14 mouse cellular contexts compared by ENCODE assay signal in genomic region chr4:87803313-87803712, GRCm38 (mm10).
DNase-seq lines count a peak whose midpoint lies in the region; ATAC-seq and TF ChIP-seq lines count a peak whose summit lies in the region.
"Had no signal": no experiment of that assay in that cellular context is flagged by ENCODE, and none has a peak within 500 bp of the region (broad histone marks: within the 10 kb centered on the region; RNA-seq: fewer than 3 reads in every experiment).

No protein-coding gene starts in this region.

- no peak for TF ChIP-seq CTCF in liver, embryonic 14.5 days (IDR thresholded peaks at IDR 0.05; ENCODE audit: low read depth)

- no peak for DNase-seq in heart, embryonic 10.5 days (ENCODE audit: low spot score)
- DNase-seq in heart, postnatal 4 days, result no peak
- DNase-seq in right cerebral cortex, adult 18-20 months, result peak; percentile 38
- DNase-seq in right cerebral cortex, postnatal 4 days, result no peak
- DNase-seq in liver, embryonic 14.5 days (ENCODE audit: low read depth in 3 of 3, low spot score in 3 of 3), result no peak
- DNase-seq: cerebellum, adult 11-12 months; heart, postnatal 36 days had no signal

- WGBS in heart, embryonic 10.5 days, result 52% methylated on average over 3 of the region's 3 CpGs
- 60% methylated on average over 3 of the region's 3 CpGs for WGBS in liver, embryonic 14.5 days (ENCODE audit: insufficient replicate concordance)
- WGBS in intestine, embryonic 15.5 days, result 71% methylated on average over 3 of the region's 3 CpGs
- 85% methylated on average over 3 of the region's 3 CpGs for WGBS in forebrain, embryonic 16.5 days

- no peaks in the 10 kb centered on the region for H3K9me3 ChIP-seq in heart, embryonic 10.5 days
- H3K9me3 ChIP-seq in liver, embryonic 14.5 days (ENCODE audit: control insufficient read depth, low read length), result no peaks in the 10 kb centered on the region
- no peaks in the 10 kb centered on the region for H3K9me3 ChIP-seq in intestine, embryonic 15.5 days
- no peaks in the 10 kb centered on the region for H3K9me3 ChIP-seq in forebrain, embryonic 16.5 days (ENCODE audit: control insufficient read depth, low read length)
- H3K9me3 ChIP-seq: forebrain, embryonic 10.5 days; G1E; midbrain, embryonic 10.5 days; neural tube, embryonic 15.5 days had no signal

- H3K36me3 ChIP-seq in heart, embryonic 10.5 days, result no peaks in the 10 kb centered on the region
- H3K36me3 ChIP-seq in liver, embryonic 14.5 days (replicated peaks; ENCODE audit: control insufficient read depth, insufficient read depth, low read depth), result no peaks in the 10 kb centered on the region
- no peaks in the 10 kb centered on the region for H3K36me3 ChIP-seq in intestine, embryonic 15.5 days
- no peaks in the 10 kb centered on the region for H3K36me3 ChIP-seq in forebrain, embryonic 16.5 days (ENCODE audit: control insufficient read depth, insufficient read depth)
- H3K36me3 ChIP-seq: forebrain, embryonic 10.5 days; G1E; midbrain, embryonic 10.5 days; neural tube, embryonic 15.5 days had no signal

- no peak for TF ChIP-seq EP300 in liver, embryonic 14.5 days (IDR thresholded peaks at IDR 0.05; ENCODE audit: low read depth)

- H3K4me3 ChIP-seq in heart, embryonic 10.5 days, result peak overlapping the region; percentile 43; the same call in 1 of the 2 replicates
- peak overlapping the region; percentile 69 to 74; a peak in 3 of 4 replicates for H3K4me3 ChIP-seq in liver, embryonic 14.5 days (ENCODE audit: insufficient read depth in 1 of 2, low read depth in 2 of 2, low read length in 2 of 2)
- no peak overlapping the region for H3K4me3 ChIP-seq in intestine, embryonic 15.5 days (replicated peaks)
- no peak overlapping the region for H3K4me3 ChIP-seq in forebrain, embryonic 16.5 days (replicated peaks; ENCODE audit: low read length)
- H3K4me3 ChIP-seq: forebrain, embryonic 10.5 days; midbrain, embryonic 10.5 days; neural tube, embryonic 15.5 days had no signal

- H3K4me2 ChIP-seq in liver, embryonic 14.5 days (ENCODE audit: low read depth), result peak overlapping the region; percentile 85
- no peak overlapping the region for H3K4me2 ChIP-seq in intestine, embryonic 15.5 days (replicated peaks)
- no peak overlapping the region for H3K4me2 ChIP-seq in forebrain, embryonic 16.5 days (ENCODE audit: low read length)
- H3K4me2 ChIP-seq: neural tube, embryonic 15.5 days had no signal

- no peaks in the 10 kb centered on the region for H3K27me3 ChIP-seq in heart, embryonic 10.5 days (ENCODE audit: insufficient read depth, poor library complexity, severe bottlenecking)
- no peaks in the 10 kb centered on the region for H3K27me3 ChIP-seq in liver, embryonic 14.5 days (ENCODE audit: control insufficient read depth, insufficient read depth, low read length)
- H3K27me3 ChIP-seq in intestine, embryonic 15.5 days (replicated peaks), result no peaks in the 10 kb centered on the region
- no peaks in the 10 kb centered on the region for H3K27me3 ChIP-seq in forebrain, embryonic 16.5 days (replicated peaks; ENCODE audit: control insufficient read depth, insufficient read depth, low read length)
- H3K27me3 ChIP-seq: neural tube, embryonic 15.5 days had no signal

- peaks cover 32% of the 10 kb centered on the region for H3K4me1 ChIP-seq in heart, embryonic 10.5 days
- peaks cover 47 to 61% of the 10 kb centered on the region in 2 experiments for H3K4me1 ChIP-seq in liver, embryonic 14.5 days (replicated peaks; ENCODE audit: control insufficient read depth in 2 of 2, insufficient read depth in 2 of 2, low read length in 1 of 2)
- H3K4me1 ChIP-seq in intestine, embryonic 15.5 days (replicated peaks), result peaks cover 14% of the 10 kb centered on the region
- peaks cover 17% of the 10 kb centered on the region for H3K4me1 ChIP-seq in forebrain, embryonic 16.5 days (replicated peaks; ENCODE audit: control insufficient read depth, insufficient read depth, low read length)

- peak overlapping the region; percentile 73 for H3K27ac ChIP-seq in heart, embryonic 10.5 days
- peak overlapping the region; percentile 77 for H3K27ac ChIP-seq in liver, embryonic 14.5 days
- no peak overlapping the region for H3K27ac ChIP-seq in intestine, embryonic 15.5 days
- no peak overlapping the region for H3K27ac ChIP-seq in forebrain, embryonic 16.5 days (ENCODE audit: low read length)
- H3K27ac ChIP-seq: forebrain, embryonic 10.5 days; hindbrain, postnatal 0 days; neural tube, embryonic 15.5 days had no signal

- ATAC-seq in liver, embryonic 14.5 days (ENCODE audit: insufficient read depth), result no peak
- no peak for ATAC-seq in intestine, embryonic 15.5 days
- ATAC-seq in forebrain, embryonic 16.5 days, result no peak
- ATAC-seq: hindbrain, postnatal 0 days had no signal

- H3K9ac ChIP-seq in liver, embryonic 14.5 days (replicated peaks), result peak overlapping the region; percentile 89
- H3K9ac ChIP-seq in intestine, embryonic 15.5 days, result no peak overlapping the region
- H3K9ac ChIP-seq in forebrain, embryonic 16.5 days (replicated peaks; ENCODE audit: low read depth, low read length), result no peak overlapping the region
- H3K9ac ChIP-seq: neural tube, embryonic 15.5 days had no signal

Comparison
In these comparisons a context has a peak if more than half of its experiments do, and no peak if none do; other contexts are left out.
1. H3K27ac ChIP-seq: peak in heart, embryonic 10.5 days (single experiment) and liver, embryonic 14.5 days (single experiment); none in intestine, embryonic 15.5 days (single experiment) and forebrain, embryonic 16.5 days (single experiment).
2. H3K4me3 ChIP-seq: peak in heart, embryonic 10.5 days (single experiment) and liver, embryonic 14.5 days (2 of 2); none in intestine, embryonic 15.5 days (single experiment) and forebrain, embryonic 16.5 days (single experiment).